Mouse (Mus musculus) lung, adult 2 months (tissue): ENCODE data around the gene Helb. TPM values are rescaled to one million over a fixed set of nuclear protein-coding genes. Genes with fewer than 3 reads are reported as not detected.
"Not testable (repeated sequence)": the region's sequence is repeated elsewhere in the genome, so short reads cannot be mapped to it uniquely, and the experiment has no call there.

Experiments
- DNase-seq: peaks from one replicate; pipeline ENCODE4 v3.0.0; 2022
- H3K4me1 ChIP-seq: fragments of 200-500 bp; 2 replicates; pipeline ENCODE4 v1.6.1; 2011; ENCODE audit warnings: low read length; ENCODE audit not compliant: control insufficient read depth, insufficient read depth
- H3K4me3 ChIP-seq: fragments of 200-500 bp; replicated peaks from 2 replicates; pipeline ENCODE3; 2011; ENCODE audit warnings: low read depth, mild to moderate bottlenecking, control low read depth, low read length; ENCODE audit errors: extremely low read depth
- CTCF ChIP-seq: fragments of 200-500 bp; IDR thresholded peaks from 2 replicates; pipeline ENCODE4 v1.5.1; 2011; ENCODE audit warnings: mild to moderate bottlenecking, low read length, control low read depth; ENCODE audit not compliant: insufficient read depth
- POLR2A ChIP-seq: fragments of 200-500 bp; IDR thresholded peaks from 2 replicates; pipeline ENCODE4 v1.6.1; 2011; ENCODE audit warnings: low read depth, mild to moderate bottlenecking, control low read depth, low read length, borderline replicate concordance; ENCODE audit errors: extremely low read depth
- WGBS: fragments of 180-500 bp; shearing (Covaris S2); methylation state at CpG from one replicate; pipeline ENCODE4 v1.1.7; 2018; 5-methylcytosine and 5-hydroxymethylcytosine counted together
- polyA plus RNA-seq: library from polyadenylated mRNA; depleted of rRNA; stranded (reverse); fragments of >200 nt; gene quantifications from 2 replicates; pipeline ENCODE4 v1.2.3, GENCODE M21; 2012

Gene Helb
- polyA plus RNA-seq, 1 experiment = 5.8 TPM

- WGBS = 21% methylated on average over 13 of the region's 13 CpGs
- no peak for DNase-seq
- TF ChIP-seq POLR2A = no peak
- Histone ChIP-seq H3K4me3 (no peak overlapping the region), H3K4me1 (no peaks in the 10 kb centered on the region)
Measured at GRCm38 (mm10) chr10:120128601-120129277, 16.0 kb upstream of the Helb start.

GRCm38 (mm10) chr10:120125465-120125857, 12.7 kb upstream of the Helb start:
- H3K4me3 ChIP-seq = no peak overlapping the region

GRCm38 (mm10) chr10:120124801-120125464, 12.1 kb upstream of the Helb start:
- H3K4me3 ChIP-seq = no peak overlapping the region
- peaks cover 3% of the 10 kb centered on the region for H3K4me1 ChIP-seq
- no peak for TF ChIP-seq POLR2A
- peak; percentile 91 for TF ChIP-seq CTCF
- 46% methylated on average over 7 of the region's 7 CpGs for WGBS
- DNase-seq = peak; percentile 70

More at GRCm38 (mm10) chr10:120125465-120125857, 12.7 kb upstream of the Helb start:
- no peak for DNase-seq
- H3K4me1 ChIP-seq = peaks cover 2% of the 10 kb centered on the region
- no peak for TF ChIP-seq POLR2A
- TF ChIP-seq CTCF = no peak
- 59% methylated on average over 10 of the region's 10 CpGs for WGBS

- H3K4me1 ChIP-seq = peaks cover 3% of the 10 kb centered on the region
- TF ChIP-seq CTCF = no peak
- H3K4me3 ChIP-seq = no peak overlapping the region
- WGBS = 95% methylated on average over 3 of the region's 3 CpGs
- no peak for DNase-seq
Measured at GRCm38 (mm10) chr10:120123721-120124120, 10.9 kb upstream of the Helb start.

GRCm38 (mm10) chr10:120115249-120115648, 2.5 kb upstream of the Helb start:
- H3K4me1 ChIP-seq = no peaks in the 10 kb centered on the region
- no peak overlapping the region for H3K4me3 ChIP-seq
- TF ChIP-seq POLR2A (no peak), CTCF (no peak)
- DNase-seq = no peak
- WGBS = 92% methylated on average over 1 of the region's 1 CpGs

GRCm38 (mm10) chr10:120114493-120114892, 1.7 kb upstream of the Helb start:
- TF ChIP-seq CTCF (no peak), POLR2A (no peak)
- Histone ChIP-seq H3K4me3 (no peak overlapping the region), H3K4me1 (no peaks in the 10 kb centered on the region)
- WGBS = 52% methylated on average over 7 of the region's 7 CpGs
- DNase-seq = no peak

- Histone ChIP-seq H3K4me1 (no peaks in the 10 kb centered on the region), H3K4me3 (no peak overlapping the region)
- TF ChIP-seq CTCF (no peak), POLR2A (no peak)
- no peak for DNase-seq
- WGBS = 87% methylated on average over 6 of the region's 6 CpGs
Measured at GRCm38 (mm10) chr10:120113980-120114379, 1.2 kb upstream of the Helb start.

DNA sequence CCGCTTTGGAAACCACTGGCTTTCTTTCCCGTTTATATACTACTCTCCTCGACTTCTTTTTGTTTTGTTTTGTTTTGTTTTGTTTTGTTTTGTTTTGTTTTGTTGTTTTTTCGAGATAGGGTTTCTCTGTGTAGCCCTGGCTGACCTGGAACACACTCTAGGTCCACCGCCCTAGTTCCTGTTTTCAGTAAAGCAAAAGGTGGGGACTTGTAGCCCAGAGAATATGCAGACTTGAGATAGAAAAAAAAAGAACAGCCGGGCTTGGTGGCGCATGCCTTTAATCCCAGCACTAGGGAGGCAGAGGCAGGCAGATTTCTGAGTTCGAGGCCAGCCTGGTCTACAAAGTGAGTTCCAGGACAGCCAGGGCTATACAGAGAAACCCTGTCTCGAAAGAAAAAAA, 695 bp upstream of the Helb start:
- 51% methylated on average over 9 of the region's 9 CpGs for WGBS
- DNase-seq, H3K4me3 ChIP-seq, H3K4me1 ChIP-seq: not testable (repeated sequence)

DNA sequence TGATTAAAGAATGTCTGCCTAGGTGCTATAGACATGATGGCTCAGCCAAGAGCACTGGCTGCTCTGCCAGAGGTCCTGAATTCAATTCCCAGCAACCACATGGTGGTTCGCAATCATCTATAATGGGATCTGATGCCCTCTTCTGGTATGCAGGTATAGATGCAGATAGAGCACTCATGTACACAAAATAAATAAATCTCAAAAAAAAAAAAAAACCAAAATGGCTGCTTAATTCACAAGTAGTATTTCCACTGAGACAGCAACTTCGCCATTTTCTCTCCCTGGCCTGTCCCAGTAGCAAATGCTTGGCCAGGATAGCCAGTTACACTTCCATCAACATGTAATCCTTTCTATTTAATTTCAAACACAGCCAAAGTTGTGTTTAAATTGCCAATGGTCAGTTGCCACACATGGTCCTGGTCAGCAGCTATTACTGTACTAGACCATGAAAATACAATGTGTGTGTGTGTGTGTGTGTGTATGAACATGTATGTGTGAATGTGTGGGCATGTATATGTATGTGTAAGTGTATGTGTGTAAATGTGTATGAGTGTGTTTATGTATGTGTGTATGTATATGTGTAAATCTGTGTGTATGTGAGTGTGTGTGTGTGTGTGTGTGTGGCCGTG, 982 bp downstream of the Helb start:
- 76% methylated on average over 3 of the region's 3 CpGs for WGBS
- no peak for DNase-seq
- Histone ChIP-seq H3K4me1 (no peaks in the 10 kb centered on the region), H3K4me3 (peak overlapping the region; percentile 21)
- TF ChIP-seq POLR2A (no peak), CTCF (no peak)

DNA sequence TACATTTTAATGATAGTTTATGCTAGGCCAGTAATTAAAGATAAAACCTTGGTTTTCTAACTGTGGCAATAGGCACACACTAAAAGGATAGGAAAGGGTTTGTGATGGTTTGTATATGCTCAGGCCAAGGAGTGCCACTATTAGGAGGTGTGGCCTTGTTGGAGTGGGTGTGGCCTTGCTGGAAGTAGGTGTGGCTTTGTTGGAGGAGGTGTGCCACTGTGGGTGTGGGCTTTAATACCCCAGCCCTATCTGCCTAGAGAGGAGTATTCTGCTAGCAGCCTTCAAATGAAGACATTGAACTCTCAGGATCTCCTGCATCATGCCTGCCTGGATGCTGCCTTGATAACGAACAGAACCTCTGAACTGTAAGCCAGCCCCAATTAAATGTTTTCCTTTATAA, 12.0 kb downstream of the Helb start:
- Histone ChIP-seq H3K4me1 (no peaks in the 10 kb centered on the region), H3K4me3 (no peak overlapping the region)
- WGBS = 84% methylated on average over 1 of the region's 1 CpGs
- no peak for TF ChIP-seq POLR2A
- no peak for TF ChIP-seq CTCF
- no peak for DNase-seq

DNA sequence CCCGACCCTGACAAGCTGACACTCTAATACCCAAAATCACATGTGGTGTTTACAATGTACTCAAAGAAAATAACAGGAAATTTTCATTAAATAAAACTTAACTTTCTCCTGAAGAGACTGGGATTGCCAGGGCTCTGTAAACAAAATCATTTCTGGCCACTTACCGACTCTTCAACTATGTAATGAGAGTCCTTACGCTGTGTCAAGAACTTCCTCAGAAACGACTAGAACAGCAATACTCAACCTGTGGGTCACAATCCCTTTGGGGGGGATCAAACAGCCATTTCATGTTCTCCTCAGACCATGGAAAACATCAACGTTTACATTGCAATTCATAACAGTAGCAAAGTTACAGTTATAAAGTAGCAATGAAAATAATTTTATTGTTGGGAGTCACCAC, 15.2 kb downstream of the Helb start:
- TF ChIP-seq CTCF (no peak), POLR2A (no peak)
- H3K4me3 ChIP-seq = no peak overlapping the region
- WGBS = 60% methylated on average over 5 of the region's 5 CpGs
- DNase-seq = no peak
- H3K4me1 ChIP-seq = no peaks in the 10 kb centered on the region
